Mouse (Mus musculus): ENCODE data around the gene Gm6583.

GRCm38 (mm10) chr5:112384805-112385472, 29.1 kb upstream of the Gm6583 start:
- TF ChIP-seq POLR2A (IDR thresholded peaks at IDR 0.05; ENCODE audit: insufficient read length, low read depth) (no peak), USF1 (IDR thresholded peaks at IDR 0.05; ENCODE audit: low read depth) (no peak), TCF3 (IDR thresholded peaks at IDR 0.05; ENCODE audit: insufficient read length, low read depth) (no peak), MYOG (IDR thresholded peaks at IDR 0.05; ENCODE audit: control insufficient read depth in 1 of 3, insufficient read depth in 1 of 3, insufficient read length in 2 of 3, low read depth in 2 of 3) (no peak), MYOD1 (IDR thresholded peaks at IDR 0.05; ENCODE audit: control insufficient read depth in 1 of 3, insufficient read length in 2 of 3, low read depth in 2 of 3) (no peak), MAX (IDR thresholded peaks at IDR 0.05; ENCODE audit: low read depth) (no peak), POLR2AphosphoS2 (IDR thresholded peaks at IDR 0.05; ENCODE audit: insufficient read length, low read depth) (no peak), E2F4 (IDR thresholded peaks at IDR 0.05; ENCODE audit: insufficient read depth) (no peak)

Data from myocyte (in vitro differentiated cells).